Mouse (Mus musculus) v-Abl transformed pro-B cells (cell line): Measurements from ENCODE around the gene Tbx21.

Experiments
- in situ Hi-C, 2 experiments: fragments of 400-800 bp; cut with MboI; formaldehyde crosslinking; loops; one replicate each; pipeline ENCODE4 v1.15.1; 2025; ENCODE audit not compliant: unreplicated experiment in 2 of 2

Gene Tbx21

GRCm38 (mm10) chr11:97114671-97115601, at the start of gene Tbx21:
Gene Tbx21 (minus strand): TSS chr11:97115331.
- in situ Hi-C loops: no loop called here

- in situ Hi-C loops: no loop called here
These were observed 45.2 kb upstream of the Tbx21 start for GRCm38 (mm10) chr11:97160341-97160740.

GRCm38 (mm10) chr11:97156999-97157398, 41.9 kb upstream of the Tbx21 start:
- in situ Hi-C loops: no loop called here

GRCm38 (mm10) chr11:97152662-97153287, 37.6 kb upstream of the Tbx21 start:
- in situ Hi-C loops: no loop called here

- in situ Hi-C loops: no loop called here
These were observed 36.9 kb upstream of the Tbx21 start for GRCm38 (mm10) chr11:97152023-97152426.

GRCm38 (mm10) chr11:97151343-97151801, 36.2 kb upstream of the Tbx21 start, which contains the start of gene Tbkbp1:
Gene Tbkbp1 (minus strand): TSS chr11:97151495.
- in situ Hi-C loops: no loop called here

- in situ Hi-C loops: no loop called here
These were observed 35.5 kb upstream of the Tbx21 start for GRCm38 (mm10) chr11:97150411-97151330.

- in situ Hi-C loops: loop anchor here (5.0 kb wide), 1 partner anchor 48 kb away; no protein-coding TSS in a partner anchor
These were observed 34.9 kb upstream of the Tbx21 start for GRCm38 (mm10) chr11:97149995-97150410.

GRCm38 (mm10) chr11:97149026-97149425, 33.9 kb upstream of the Tbx21 start:
- in situ Hi-C loops: loop anchor here (5.0 kb wide), 1 partner anchor 47 kb away; no protein-coding TSS in a partner anchor

GRCm38 (mm10) chr11:97148591-97148990, 33.5 kb upstream of the Tbx21 start:
- in situ Hi-C loops: loop anchor here (5.0 kb wide), 1 partner anchor 46 kb away; no protein-coding TSS in a partner anchor

- in situ Hi-C loops: loop anchor here (5.0 kb wide), 1 partner anchor 45 kb away; no protein-coding TSS in a partner anchor
These were observed 32.2 kb upstream of the Tbx21 start for GRCm38 (mm10) chr11:97147333-97147732.

GRCm38 (mm10) chr11:97146724-97147123, 31.6 kb upstream of the Tbx21 start:
- in situ Hi-C loops: loop anchor here (5.0 kb wide), 1 partner anchor 44 kb away; no protein-coding TSS in a partner anchor

GRCm38 (mm10) chr11:97145951-97146350, 30.8 kb upstream of the Tbx21 start:
- in situ Hi-C loops: loop anchor here (5.0 kb wide), 1 partner anchor 44 kb away; no protein-coding TSS in a partner anchor

- in situ Hi-C loops: loop anchor here (5.0 kb wide), 1 partner anchor 43 kb away; no protein-coding TSS in a partner anchor
These were observed 30.2 kb upstream of the Tbx21 start for GRCm38 (mm10) chr11:97145320-97145719.

- in situ Hi-C loops: no loop called here
These were observed 28.2 kb upstream of the Tbx21 start for GRCm38 (mm10) chr11:97143196-97143900.

- in situ Hi-C loops: no loop called here
These were observed 27.1 kb upstream of the Tbx21 start for GRCm38 (mm10) chr11:97142159-97142608.

GRCm38 (mm10) chr11:97140811-97141210, 25.7 kb upstream of the Tbx21 start:
- in situ Hi-C loops: no loop called here

- in situ Hi-C loops: no loop called here
These were observed 24.1 kb upstream of the Tbx21 start for GRCm38 (mm10) chr11:97139256-97139655.

- in situ Hi-C loops: no loop called here
These were observed 23.6 kb upstream of the Tbx21 start for GRCm38 (mm10) chr11:97138554-97139226.
